Mouse (Mus musculus): ENCODE measurements around the gene Sgms1.

GRCm38 (mm10) chr19:32257616-32258015 lies 131.9 kb downstream of the Sgms1 start:
- TF ChIP-seq CTCF (IDR thresholded peaks at IDR 0.05; ENCODE audit: low read depth, low read length) (no peak), POLR2A (IDR thresholded peaks at IDR 0.05; ENCODE audit: borderline replicate concordance, low read depth, low read length) (no peak)
